In genomic region chr3:52242457-52243105, GRCm38 (mm10) we compare ENCODE assay signal across 8 mouse cellular contexts. TPM values are rescaled to one million over a fixed set of nuclear protein-coding genes. Genes with fewer than 3 reads are reported as not detected.
DNase-seq lines count a peak whose midpoint lies in the region; ATAC-seq and TF ChIP-seq lines count a peak whose summit lies in the region.

No protein-coding gene starts in this region.

- in situ Hi-C loops in Patski (cut with MboI; ENCODE audit: low pct_unique_long_range_greater_than_20kb): loop anchor here (5.0 to 10.0 kb wide), 3 partner anchors 590 to 868 kb away; partner anchors contain the start of gene Rab33b

- intact Hi-C loops in gastrocnemius, adult 2 months (cut with DNase I): loop anchor here (2.0 to 5.0 kb wide), 4 partner anchors 542 to 735 kb away; no protein-coding TSS in a partner anchor

- CTCF ChIA-PET in Patski (lab: Charles Lee): interaction anchor here (0.9 to 2.1 kb wide), 9 partner anchors 12 to 678 kb away, joined by 3 to 14 read pairs (median 4); no protein-coding TSS in a partner anchor

- H3K36me3 ChIP-seq in limb, embryonic 10.5 days: no peaks in the 10 kb centered on the region
- H3K36me3 ChIP-seq in thymus, adult 2 months (ENCODE audit: control insufficient read depth, insufficient read depth, low read length): no peaks in the 10 kb centered on the region

- peak; percentile 91 for TF ChIP-seq CTCF in Patski (IDR thresholded peaks at IDR 0.05)
- peak; percentile 86 for TF ChIP-seq CTCF in gastrocnemius, adult 2 months (IDR thresholded peaks at IDR 0.05)
- TF ChIP-seq CTCF in thymus, adult 2 months (IDR thresholded peaks at IDR 0.05; ENCODE audit: borderline replicate concordance, control insufficient read depth, extremely low read depth, insufficient read depth, low read length, poor library complexity): no peak

- TF ChIP-seq POLR2A in thymus, adult 2 months (IDR thresholded peaks at IDR 0.05; ENCODE audit: control insufficient read depth, extremely low read depth, insufficient read depth, low read length, poor library complexity): no peak

- POLR2A ChIA-PET in Patski (lab: Charles Lee): interaction anchor here (0.6 kb wide), 1 partner anchor 760 kb away, joined by 3 read pairs; no protein-coding TSS in a partner anchor

- no peaks in the 10 kb centered on the region for H3K27me3 ChIP-seq in Patski
- no peaks in the 10 kb centered on the region for H3K27me3 ChIP-seq in limb, embryonic 10.5 days (ENCODE audit: low read depth, poor library complexity, severe bottlenecking)
- no peaks in the 10 kb centered on the region for H3K27me3 ChIP-seq in thymus, adult 2 months (ENCODE audit: control insufficient read depth, insufficient read depth, low read length)

- peak; percentile 72 for ATAC-seq in Patski

- DNase-seq in 416B (ENCODE audit: low read depth) (peak; percentile 80), Patski (ENCODE audit: low read depth, low spot score) (peak; percentile 42)
- DNase-seq in cerebellum, postnatal 14 days: peak; percentile 93 to 94
- DNase-seq in gastrocnemius, adult 2 months: peak; percentile 66
- DNase-seq in kidney, adult 18-20 months: peak; percentile 65
- peak; percentile 67 for DNase-seq in limb, embryonic 10.5 days (ENCODE audit: low spot score)
- peak; percentile 86 for DNase-seq in naive thymus-derived CD4-positive, alpha-beta T cell, adult 2 months (ENCODE audit: low read depth)
- DNase-seq in thymus, adult 2 months: peak; percentile 80

- no peak overlapping the region for H3K27ac ChIP-seq in gastrocnemius, adult 2 months
- no peak overlapping the region for H3K27ac ChIP-seq in limb, embryonic 10.5 days
- H3K27ac ChIP-seq in thymus, adult 2 months (ENCODE audit: control insufficient read depth, insufficient read depth, low read length): no peak overlapping the region

- no peaks in the 10 kb centered on the region for H3K4me1 ChIP-seq in limb, embryonic 10.5 days
- H3K4me1 ChIP-seq in thymus, adult 2 months (replicated peaks; ENCODE audit: control insufficient read depth, insufficient read depth, low read length): no peaks in the 10 kb centered on the region

- H3K9me3 ChIP-seq in limb, embryonic 10.5 days (replicated peaks): no peaks in the 10 kb centered on the region

- 46% methylated on average over 6 of the region's 6 CpGs for WGBS in limb, embryonic 10.5 days
- WGBS in thymus, adult 2 months: 47% methylated on average over 6 of the region's 6 CpGs

- no peak overlapping the region for H3K4me3 ChIP-seq in gastrocnemius, adult 2 months
- no peak overlapping the region for H3K4me3 ChIP-seq in limb, embryonic 10.5 days
- H3K4me3 ChIP-seq in thymus, adult 2 months (ENCODE audit: control insufficient read depth, insufficient read depth, low read length): no peak overlapping the region

RNA-seq across cellular contexts. Expression of gene Foxo1, which starts 25.6 kb away (rescaled TPM):
- polyA plus RNA-seq in Patski (2021): 15.5 TPM
- total RNA-seq in gastrocnemius, adult 2 months (2021): 10 to 100 TPM; 31.2 to 36.6 TPM
- 3.5 and 4.6 TPM in 2 replicates for polyA plus RNA-seq in limb, embryonic 10.5 days (2016; fragmentation: Nextera tagmentation; extraction: Ambion mirVana)
- 20.9 and 30.6 TPM in 2 replicates for polyA plus RNA-seq in thymus, adult 2 months (2012; rRNA removed)

Comparison
In these comparisons a context has a peak if more than half of its experiments do, and no peak if none do; other contexts are left out.
1. DNase-seq: peak in every context shown above with its lines; median percentile 94 in cerebellum, postnatal 14 days; 86 in naive thymus-derived CD4-positive, alpha-beta T cell, adult 2 months; 80 in 416B; 80 in thymus, adult 2 months; 67 in limb, embryonic 10.5 days; 66 in gastrocnemius, adult 2 months; 65 in kidney, adult 18-20 months; 42 in Patski.